Mouse (Mus musculus) CH12.LX (cell line): ENCODE results near the gene 1700011L22Rik. TPM values are rescaled to one million over a fixed set of nuclear protein-coding genes. Genes with fewer than 3 reads are reported as not detected.

Experiments used
- DNase-seq: peaks from one replicate; pipeline ENCODE4 v3.0.0-alpha.2; 2013; ENCODE audit errors: extremely low read depth
- H3K27ac ChIP-seq: 2 replicates; pipeline ENCODE4 v1.5.1; 2012; ENCODE audit warnings: low read depth, mild to moderate bottlenecking, control low read depth, moderate library complexity; ENCODE audit not compliant: insufficient read depth
- H3K27me3 ChIP-seq: replicated peaks from 2 replicates; pipeline ENCODE3; 2012; ENCODE audit warnings: inconsistent platforms
- H3K36me3 ChIP-seq, 2 experiments: replicated peaks in 1 of 2; 2 replicates each; pipeline versions ENCODE3 to v1.6.1; 2012; ENCODE audit warnings: inconsistent platforms in 1 of 2, low read length in 1 of 2, mild to moderate bottlenecking in 1 of 2, mixed read lengths in 1 of 2, moderate library complexity in 1 of 2; ENCODE audit not compliant: control insufficient read depth in 1 of 2, insufficient read depth in 1 of 2
- H3K4me1 ChIP-seq, 2 experiments: 2 replicates each; pipeline ENCODE4 v1.6.1; 2012; ENCODE audit warnings: inconsistent platforms in 1 of 2, moderate library complexity in 1 of 2; ENCODE audit not compliant: insufficient read depth in 2 of 2, control insufficient read depth in 1 of 2
- H3K4me2 ChIP-seq: 2 replicates; pipeline ENCODE4 v1.6.1; 2012; ENCODE audit warnings: low read depth, mild to moderate bottlenecking, control low read depth; ENCODE audit not compliant: poor library complexity, insufficient read depth, severe bottlenecking
- H3K4me3 ChIP-seq, 3 experiments: fragments of 150-350 bp in 1 of 3; sonication (generic) in 1 of 3; replicated peaks in 1 of 3; 2 replicates each; pipeline versions ENCODE3 to v1.5.1; 2011 to 2012; ENCODE audit warnings: low read depth in 2 of 3, low read length in 2 of 3, mild to moderate bottlenecking in 2 of 3, moderate library complexity in 2 of 3, control low read depth in 1 of 3, improper control_type of control experiment in 1 of 3, inconsistent platforms in 1 of 3, mixed read lengths in 1 of 3; ENCODE audit not compliant: poor library complexity in 1 of 3
- H3K79me2 ChIP-seq: replicated peaks from 2 replicates; pipeline ENCODE4 v1.6.1; 2012; ENCODE audit warnings: mild to moderate bottlenecking, moderate library complexity; ENCODE audit not compliant: control insufficient read depth, poor library complexity, insufficient read depth, severe bottlenecking; ENCODE audit errors: extremely low read depth
- H3K9ac ChIP-seq: 2 replicates; pipeline ENCODE4 v1.6.1; 2012; ENCODE audit warnings: low read depth, mild to moderate bottlenecking, control low read depth, moderate library complexity; ENCODE audit not compliant: insufficient read depth
- H3K9me3 ChIP-seq: replicated peaks from 2 replicates; pipeline ENCODE3; 2012; ENCODE audit warnings: low read length, inconsistent platforms, mixed read lengths
- CHD2 ChIP-seq: IDR thresholded peaks from 2 replicates; pipeline ENCODE4 v1.6.1; 2011; ENCODE audit warnings: low read length, improper control_type of control experiment
- E2F4 ChIP-seq: IDR thresholded peaks from 2 replicates; pipeline ENCODE4 v1.6.1; 2011; ENCODE audit warnings: low read depth, low read length, improper control_type of control experiment; ENCODE audit not compliant: insufficient replicate concordance
- ETS1 ChIP-seq: conservative IDR thresholded peaks from 2 replicates; pipeline ENCODE4 v1.6.1; 2012; ENCODE audit warnings: low read depth, mild to moderate bottlenecking, inconsistent platforms, low read length, improper control_type of control experiment, moderate library complexity
- HCFC1 ChIP-seq: IDR thresholded peaks from 2 replicates; pipeline ENCODE4 v1.6.1; 2012; ENCODE audit warnings: low read depth, mild to moderate bottlenecking, inconsistent platforms, low read length, improper control_type of control experiment
- KAT2A ChIP-seq: IDR thresholded peaks from 2 replicates; pipeline ENCODE4 v1.6.1; 2012; ENCODE audit warnings: low read length, improper control_type of control experiment, inconsistent platforms; ENCODE audit not compliant: insufficient replicate concordance
- MAX ChIP-seq: IDR thresholded peaks from 2 replicates; pipeline ENCODE4 v1.6.1; 2011; ENCODE audit warnings: low read length, improper control_type of control experiment
- MYC ChIP-seq: IDR thresholded peaks from 2 replicates; pipeline ENCODE4 v1.6.1; 2011; ENCODE audit warnings: low read depth, mild to moderate bottlenecking, improper control_type of control experiment, low read length
- NELFE ChIP-seq: IDR thresholded peaks from 2 replicates; pipeline ENCODE4 v1.6.1; 2011; ENCODE audit warnings: low read depth, low read length, improper control_type of control experiment
- POLR2AphosphoS2 ChIP-seq: IDR thresholded peaks from 2 replicates; pipeline ENCODE4 v1.6.1; 2011; ENCODE audit warnings: low read depth, low read length, improper control_type of control experiment
- RCOR1 ChIP-seq: conservative IDR thresholded peaks from 2 replicates; pipeline ENCODE4 v1.6.1; 2012; ENCODE audit warnings: low read depth, mild to moderate bottlenecking, inconsistent platforms, low read length, improper control_type of control experiment
- USF1 ChIP-seq: IDR thresholded peaks from 2 replicates; pipeline ENCODE4 v1.6.1; 2014; ENCODE audit warnings: low read depth, mild to moderate bottlenecking, inconsistent platforms, low read length, improper control_type of control experiment
- USF2 ChIP-seq: conservative IDR thresholded peaks from 2 replicates; pipeline ENCODE4 v1.6.1; 2011; ENCODE audit warnings: low read depth, low read length, improper control_type of control experiment
- ZC3H11A ChIP-seq: IDR thresholded peaks from 2 replicates; pipeline ENCODE4 v1.6.1; 2012; ENCODE audit warnings: low read depth, mild to moderate bottlenecking, inconsistent platforms, low read length, improper control_type of control experiment
- ZNF384 ChIP-seq: IDR thresholded peaks from 2 replicates; pipeline ENCODE4 v1.6.1; 2012; ENCODE audit warnings: low read depth, low read length, improper control_type of control experiment, inconsistent platforms
- dilution Hi-C: fragments of 300-500 bp; cut with MboI; formaldehyde crosslinking; loops from 2 replicates; pipeline ENCODE4 v1.14.3; 2020; ENCODE audit warnings: low sequenced_read_pairs; ENCODE audit not compliant: extremely low pct_unique_long_range_greater_than_20kb, extremely low pct_ligation_motif_present
- in situ Hi-C: fragments of 300-500 bp; cut with MboI; formaldehyde crosslinking; loops from 3 replicates; pipeline ENCODE4 v1.14.3; 2019; ENCODE audit warnings: low sequenced_read_pairs, low pct_ligation_motif_present, low pct_unique_long_range_greater_than_20kb, mixed read lengths
- polyA plus RNA-seq: library from polyadenylated mRNA; unstranded; fragments of >175 nt; gene quantifications from 2 replicates; pipeline ENCODE4 v1.2.1, GENCODE M21; 2012; ENCODE audit warnings: low read depth; ENCODE audit not compliant: insufficient read length
- total RNA-seq, 2 experiments: library from RNA; depleted of rRNA; stranded (reverse); fragments of 300-350 nt in 1 of 2; fragments of >200 nt in 1 of 2; gene quantifications; 2 replicates each; pipeline ENCODE4 v1.2.3; 2012 to 2014

The 1700011L22Rik gene
- total and polyA plus RNA-seq, 3 experiments, result not detected

- peaks cover 7 to 13% of the 10 kb centered on the region in 2 experiments for H3K4me1 ChIP-seq
- in situ Hi-C loops (no loop called here), dilution Hi-C loops (no loop called here)
- no peak for DNase-seq
- H3K79me2 ChIP-seq, result no peaks in the 10 kb centered on the region
- no peak overlapping the region for H3K4me3 ChIP-seq
- no peaks in the 10 kb centered on the region for H3K9me3 ChIP-seq
- H3K9ac ChIP-seq, result no peak overlapping the region
- H3K4me2 ChIP-seq, result no peak overlapping the region
- H3K27ac ChIP-seq, result no peak overlapping the region
- H3K36me3 ChIP-seq, result peaks cover 7 to 14% of the 10 kb centered on the region in 2 experiments
- TF ChIP-seq MAX, result no peak
- no peak for TF ChIP-seq HCFC1
- TF ChIP-seq ZNF384, result no peak
- no peak for TF ChIP-seq USF1
- no peak for TF ChIP-seq MYC
- TF ChIP-seq POLR2AphosphoS2, result no peak
- TF ChIP-seq CHD2, result no peak
- no peak for TF ChIP-seq KAT2A
- no peaks in the 10 kb centered on the region for H3K27me3 ChIP-seq
These were observed 38.1 kb upstream of the 1700011L22Rik start for GRCm38 (mm10) chr8:79286424-79286823.

GRCm38 (mm10) chr8:79284626-79285025 lies 36.3 kb upstream of the 1700011L22Rik start:
- dilution Hi-C loops, result no loop called here
- TF ChIP-seq MYC, result no peak
- TF ChIP-seq ETS1, result no peak
- TF ChIP-seq NELFE, result no peak
- TF ChIP-seq E2F4, result no peak
- no peak for TF ChIP-seq ZC3H11A
- no peak for TF ChIP-seq HCFC1
- TF ChIP-seq USF2, result no peak
- no peak for TF ChIP-seq MAX
- no peak for TF ChIP-seq RCOR1
- Histone ChIP-seq H3K9ac (no peak overlapping the region), H3K9me3 (no peaks in the 10 kb centered on the region), H3K27me3 (no peaks in the 10 kb centered on the region), H3K4me3 (no peak overlapping the region), H3K36me3 (peaks cover 11 to 21% of the 10 kb centered on the region in 2 experiments), H3K4me1 (peaks cover 7 to 17% of the 10 kb centered on the region in 2 experiments), H3K79me2 (no peaks in the 10 kb centered on the region), H3K27ac (no peak overlapping the region), H3K4me2 (no peak overlapping the region)
- in situ Hi-C loops, result no loop called here
- no peak for DNase-seq
